Mouse (Mus musculus) bone marrow macrophage, adult 2 months (primary cell): ENCODE data around the gene Phldb2.

Experiments
- CTCF ChIP-seq: IDR thresholded peaks from 2 replicates; pipeline ENCODE4 v1.5.1; 2012; ENCODE audit warnings: low read depth, mild to moderate bottlenecking, low read length, moderate library complexity
- POLR2A ChIP-seq: IDR thresholded peaks from 2 replicates; pipeline ENCODE4 v1.6.1; 2012; ENCODE audit warnings: mild to moderate bottlenecking, low read depth, low read length, borderline replicate concordance

GRCm38 (mm10) chr16:45928090-45928489 is 25.3 kb downstream of the Phldb2 start:
- no peak for TF ChIP-seq POLR2A
- TF ChIP-seq CTCF: no peak
